Mouse (Mus musculus) stomach, embryonic 16.5 days (tissue): ENCODE results near the gene Vwf. TPM values are rescaled to one million over a fixed set of nuclear protein-coding genes. Genes with fewer than 3 reads are reported as not detected.

Experiments
- ATAC-seq: fragments of 200-750 bp; cut with Nextera tagmentation; 2 replicates; pipeline ENCODE4 v1.8.0; 2017; ENCODE audit warnings: moderate number of reproducible peaks, moderate TSS enrichment; ENCODE audit not compliant: insufficient read depth, low FRiP score
- H3K27ac ChIP-seq: fragments of 300-500 bp; sonication (generic); 2 replicates; pipeline ENCODE4 v1.5.1; 2014; ENCODE audit warnings: low read length
- H3K27me3 ChIP-seq: fragments of 300-500 bp; sonication (generic); 2 replicates; pipeline ENCODE4 v1.6.1; 2014; ENCODE audit warnings: low read length, control low read depth, mixed read lengths; ENCODE audit not compliant: control insufficient read depth, insufficient read depth
- H3K36me3 ChIP-seq: fragments of 300-500 bp; sonication (generic); 2 replicates; pipeline ENCODE4 v1.6.1; 2014; ENCODE audit warnings: low read length; ENCODE audit not compliant: control insufficient read depth, insufficient read depth
- H3K4me1 ChIP-seq: fragments of 300-500 bp; sonication (generic); 2 replicates; pipeline ENCODE4 v1.6.1; 2014; ENCODE audit warnings: low read length, control low read depth, mixed read lengths; ENCODE audit not compliant: control insufficient read depth, insufficient read depth
- H3K4me2 ChIP-seq: fragments of 300-500 bp; sonication (generic); 2 replicates; pipeline ENCODE4 v1.6.1; 2014; ENCODE audit warnings: low read depth, low read length, mixed read lengths
- H3K4me3 ChIP-seq: fragments of 300-500 bp; sonication (generic); replicated peaks from 2 replicates; pipeline ENCODE4 v1.5.1; 2014; ENCODE audit warnings: mild to moderate bottlenecking, low read length
- H3K9ac ChIP-seq: fragments of 300-500 bp; sonication (generic); 2 replicates; pipeline ENCODE4 v1.6.1; 2014; ENCODE audit warnings: low read length
- H3K9me3 ChIP-seq: fragments of 300-500 bp; sonication (generic); replicated peaks from 2 replicates; pipeline ENCODE4 v1.6.1; 2016; ENCODE audit warnings: low read length, control low read depth; ENCODE audit not compliant: control insufficient read depth
- WGBS: fragments of 180-500 bp; shearing (Covaris S2); extraction: QIAGEN DNeasy Blood & Tissue Kit; methylation state at CpG from one replicate; pipeline ENCODE4 v1.1.7; 2014; 5-methylcytosine and 5-hydroxymethylcytosine counted together
- polyA plus RNA-seq: library from polyadenylated mRNA; unstranded; fragments of >200 nt; fragmentation: Nextera tagmentation; extraction: Ambion mirVana; gene quantifications from 2 replicates; pipeline ENCODE4 v1.2.1, GENCODE M21; 2015

Gene Vwf
- polyA plus RNA-seq, 1 experiment from 2014 or later = 5.4 TPM

DNA sequence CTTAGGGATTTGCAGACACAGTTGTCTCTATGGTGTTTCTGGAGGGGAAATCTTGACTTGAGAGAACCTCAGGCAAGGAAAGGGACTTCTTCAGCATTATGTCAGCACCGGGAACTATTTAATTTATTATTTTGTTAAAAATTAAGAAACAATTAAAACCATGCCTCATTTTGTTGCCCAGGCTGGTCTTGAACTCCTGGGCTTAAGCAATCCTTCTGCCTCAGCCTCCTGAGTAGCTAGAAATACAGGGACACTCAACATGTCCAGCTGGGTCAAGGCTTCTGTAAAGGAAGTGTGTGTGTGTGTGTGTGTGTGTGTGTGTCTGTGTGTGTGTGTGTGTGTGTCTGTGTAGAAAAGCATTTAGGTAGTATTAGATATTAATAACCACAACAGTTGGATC lies 71.3 kb downstream of the Vwf start:
- H3K4me3 ChIP-seq = no peak overlapping the region
- H3K9me3 ChIP-seq = no peaks in the 10 kb centered on the region
- H3K4me2 ChIP-seq = no peak overlapping the region
- no peaks in the 10 kb centered on the region for H3K36me3 ChIP-seq
- ATAC-seq = no peak
- no peaks in the 10 kb centered on the region for H3K4me1 ChIP-seq
- no peaks in the 10 kb centered on the region; the same call in 1 of the 2 replicates for H3K27me3 ChIP-seq
- no peak overlapping the region for H3K9ac ChIP-seq
- H3K27ac ChIP-seq = no peak overlapping the region
- WGBS = 94% methylated on average over 1 of the region's 1 CpGs

DNA sequence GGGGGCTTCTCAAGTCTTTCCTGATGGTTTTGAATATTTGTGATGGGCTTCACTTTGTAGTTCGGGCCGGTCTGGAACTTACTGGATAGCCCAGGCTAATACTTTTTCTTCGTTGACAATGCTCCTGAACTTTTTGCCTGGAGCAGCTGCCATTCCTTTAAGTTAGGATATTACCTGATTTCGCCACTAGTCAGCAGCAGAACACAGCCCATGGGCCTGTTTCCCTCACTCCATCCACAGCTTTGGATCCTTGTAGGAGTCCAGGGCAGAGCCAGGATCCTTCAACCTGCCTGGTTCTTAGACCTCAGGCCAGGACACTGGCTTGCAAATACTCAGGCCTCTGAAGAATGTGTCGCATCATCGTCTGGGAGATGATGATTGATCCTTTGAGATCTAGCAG lies 74.2 kb downstream of the Vwf start:
- ATAC-seq = no peak
- H3K27me3 ChIP-seq = no peaks in the 10 kb centered on the region; the same call in 1 of the 2 replicates
- H3K9me3 ChIP-seq = no peaks in the 10 kb centered on the region
- H3K4me3 ChIP-seq = no peak overlapping the region
- WGBS = 44% methylated on average over 6 of the region's 6 CpGs
- no peak overlapping the region for H3K27ac ChIP-seq
- no peaks in the 10 kb centered on the region for H3K4me1 ChIP-seq
- H3K36me3 ChIP-seq = no peaks in the 10 kb centered on the region
- H3K9ac ChIP-seq = no peak overlapping the region
- H3K4me2 ChIP-seq = no peak overlapping the region

- no peaks in the 10 kb centered on the region for H3K36me3 ChIP-seq
These were observed 75.9 kb downstream of the Vwf start for GRCm38 (mm10) chr6:125622434-125622833.

DNA sequence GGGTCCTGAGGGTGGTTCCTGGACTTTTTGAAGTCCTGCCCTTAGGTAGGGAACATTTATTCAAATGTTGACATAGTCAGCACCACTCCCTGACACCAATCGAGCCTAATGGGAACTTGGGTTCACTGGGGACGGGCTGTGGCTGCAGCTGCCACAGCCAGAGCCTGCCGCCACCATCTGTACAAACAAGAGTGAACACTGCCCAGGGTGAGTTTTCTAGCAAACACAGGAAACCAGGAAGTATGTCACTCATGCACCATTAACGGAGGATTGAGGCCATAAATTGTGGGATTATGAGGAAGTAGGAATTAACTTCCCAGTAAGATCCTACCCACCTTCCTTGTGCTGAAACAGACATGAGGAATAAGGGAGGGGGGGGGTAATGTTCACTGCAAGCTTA lies 93.9 kb downstream of the Vwf start:
- 39% methylated on average over 4 of the region's 4 CpGs for WGBS
- Histone ChIP-seq H3K4me1 (no peaks in the 10 kb centered on the region), H3K9ac (no peak overlapping the region), H3K27me3 (no peaks in the 10 kb centered on the region), H3K27ac (no peak overlapping the region), H3K4me3 (no peak overlapping the region), H3K36me3 (no peaks in the 10 kb centered on the region), H3K9me3 (no peaks in the 10 kb centered on the region), H3K4me2 (no peak overlapping the region)
- no peak for ATAC-seq

More at GRCm38 (mm10) chr6:125622434-125622833, 75.9 kb downstream of the Vwf start:
- no peaks in the 10 kb centered on the region for H3K9me3 ChIP-seq
- ATAC-seq = no peak
- H3K27me3 ChIP-seq = no peaks in the 10 kb centered on the region; the same call in 1 of the 2 replicates
- no peak overlapping the region for H3K4me3 ChIP-seq
- H3K4me2 ChIP-seq = no peak overlapping the region
- no peaks in the 10 kb centered on the region for H3K4me1 ChIP-seq
- 52% methylated on average over 2 of the region's 2 CpGs for WGBS
- H3K9ac ChIP-seq = no peak overlapping the region
- H3K27ac ChIP-seq = no peak overlapping the region

DNA sequence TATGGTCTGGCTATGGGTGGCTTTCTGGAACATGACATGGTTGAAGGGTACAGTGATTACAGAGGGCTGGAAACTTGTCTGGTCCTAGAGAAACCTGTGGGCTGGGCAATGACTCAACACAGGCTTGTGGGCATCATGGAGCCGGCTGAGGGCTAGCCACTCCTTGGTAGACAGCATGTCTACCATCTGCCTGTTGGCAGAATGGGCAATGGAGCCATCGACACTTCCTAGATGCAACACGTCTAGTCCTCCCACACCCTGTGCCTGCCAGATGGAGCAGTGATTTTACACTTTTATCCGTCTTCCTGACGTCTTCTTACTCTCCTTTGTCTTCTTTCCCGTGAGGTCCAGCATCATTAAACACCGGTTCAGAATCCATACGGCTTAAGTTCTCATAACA lies 94.6 kb downstream of the Vwf start:
- no peak for ATAC-seq
- no peaks in the 10 kb centered on the region for H3K4me1 ChIP-seq
- WGBS = 60% methylated on average over 8 of the region's 8 CpGs
- H3K27me3 ChIP-seq = no peaks in the 10 kb centered on the region
- no peak overlapping the region for H3K4me2 ChIP-seq
- H3K4me3 ChIP-seq = no peak overlapping the region
- H3K9me3 ChIP-seq = no peaks in the 10 kb centered on the region
- H3K9ac ChIP-seq = no peak overlapping the region
- H3K27ac ChIP-seq = no peak overlapping the region
- no peaks in the 10 kb centered on the region for H3K36me3 ChIP-seq

DNA sequence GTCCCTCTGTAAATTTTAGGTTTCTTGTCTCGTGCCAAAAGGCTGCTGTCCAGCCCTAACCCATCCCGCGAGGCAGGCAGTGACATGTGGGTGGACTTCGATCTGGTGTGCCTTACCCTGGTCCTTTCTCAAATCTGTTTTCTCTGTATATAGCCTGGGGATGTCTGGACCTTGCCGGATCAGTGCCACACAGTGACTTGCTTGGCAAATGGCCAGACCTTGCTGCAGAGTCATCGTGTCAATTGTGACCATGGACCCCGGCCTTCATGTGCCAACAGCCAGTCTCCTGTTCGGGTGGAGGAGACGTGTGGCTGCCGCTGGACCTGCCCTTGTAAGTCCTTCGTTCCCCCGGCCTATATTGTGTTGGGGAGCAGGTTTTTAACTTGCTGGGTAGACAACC lies 102.4 kb downstream of the Vwf start:
- Histone ChIP-seq H3K9me3 (no peaks in the 10 kb centered on the region), H3K4me3 (no peak overlapping the region), H3K4me1 (no peaks in the 10 kb centered on the region), H3K27me3 (no peaks in the 10 kb centered on the region), H3K4me2 (no peak overlapping the region), H3K9ac (no peak overlapping the region), H3K36me3 (no peaks in the 10 kb centered on the region), H3K27ac (no peak overlapping the region)
- no peak for ATAC-seq
- 77% methylated on average over 12 of the region's 12 CpGs for WGBS

DNA sequence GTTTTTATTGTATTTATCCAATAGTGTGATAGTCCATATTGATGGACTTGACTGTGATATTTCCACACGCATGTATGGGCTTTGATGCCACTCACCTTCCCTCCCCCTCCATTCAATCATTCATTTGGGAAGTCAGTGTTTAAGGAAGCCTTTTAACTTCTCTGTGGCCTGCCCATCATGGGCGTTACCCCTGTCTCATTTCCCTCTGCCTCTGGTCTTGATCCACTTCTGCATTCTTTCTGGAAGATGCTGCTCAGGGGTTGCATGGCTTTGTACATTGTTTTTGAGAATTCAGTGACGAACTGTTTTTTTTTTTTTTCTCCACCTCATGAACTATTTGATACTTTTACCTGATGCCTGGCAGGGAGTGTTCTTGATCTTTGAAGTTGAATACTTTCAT lies 104.8 kb downstream of the Vwf start:
- no peak overlapping the region for H3K4me2 ChIP-seq
- no peaks in the 10 kb centered on the region for H3K9me3 ChIP-seq
- no peaks in the 10 kb centered on the region for H3K27me3 ChIP-seq
- ATAC-seq = no peak
- H3K4me3 ChIP-seq = no peak overlapping the region
- 65% methylated on average over 3 of the region's 3 CpGs for WGBS
- no peaks in the 10 kb centered on the region for H3K36me3 ChIP-seq
- H3K4me1 ChIP-seq = no peaks in the 10 kb centered on the region
- H3K9ac ChIP-seq = no peak overlapping the region
- no peak overlapping the region for H3K27ac ChIP-seq

DNA sequence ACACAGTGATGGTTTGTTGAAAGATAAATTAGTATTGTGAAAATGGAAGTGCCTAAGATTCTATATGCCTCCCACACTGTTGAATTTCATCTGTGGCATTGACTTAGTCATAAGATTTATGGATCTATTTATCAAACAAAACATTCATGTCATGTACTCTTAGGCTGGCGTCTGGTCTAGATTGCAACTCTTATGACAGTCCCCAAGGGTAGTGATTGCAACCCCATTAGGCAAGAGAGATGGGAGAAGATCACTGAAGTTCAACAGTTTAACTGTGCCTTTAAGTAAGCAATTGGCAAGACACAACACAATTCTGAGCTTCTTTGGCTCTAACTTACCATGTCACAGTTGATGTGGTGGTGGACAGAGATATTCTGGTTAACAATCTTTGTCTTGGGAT lies 106.8 kb downstream of the Vwf start:
- Histone ChIP-seq H3K4me2 (no peak overlapping the region), H3K4me3 (no peak overlapping the region), H3K9me3 (no peaks in the 10 kb centered on the region), H3K27ac (no peak overlapping the region), H3K9ac (no peak overlapping the region), H3K4me1 (no peaks in the 10 kb centered on the region), H3K27me3 (no peaks in the 10 kb centered on the region), H3K36me3 (no peaks in the 10 kb centered on the region)
- WGBS = 53% methylated on average over 1 of the region's 1 CpGs
- no peak for ATAC-seq

DNA sequence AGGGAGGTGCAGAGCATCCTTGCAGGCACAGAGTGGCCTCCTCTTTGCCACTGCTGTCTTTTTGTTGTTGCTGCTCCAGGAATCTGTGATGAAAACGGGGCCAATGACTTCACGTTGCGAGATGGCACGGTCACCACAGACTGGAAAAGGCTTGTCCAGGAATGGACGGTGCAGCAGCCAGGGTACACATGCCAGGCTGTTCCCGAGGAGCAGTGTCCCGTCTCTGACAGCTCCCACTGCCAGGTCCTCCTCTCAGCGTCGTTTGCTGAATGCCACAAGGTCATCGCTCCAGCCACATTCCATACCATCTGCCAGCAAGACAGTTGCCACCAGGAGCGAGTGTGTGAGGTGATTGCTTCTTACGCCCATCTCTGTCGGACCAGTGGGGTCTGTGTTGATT lies 110.3 kb downstream of the Vwf start:
- no peak for ATAC-seq
- H3K27ac ChIP-seq = no peak overlapping the region
- 82% methylated on average over 13 of the region's 13 CpGs for WGBS

DNA sequence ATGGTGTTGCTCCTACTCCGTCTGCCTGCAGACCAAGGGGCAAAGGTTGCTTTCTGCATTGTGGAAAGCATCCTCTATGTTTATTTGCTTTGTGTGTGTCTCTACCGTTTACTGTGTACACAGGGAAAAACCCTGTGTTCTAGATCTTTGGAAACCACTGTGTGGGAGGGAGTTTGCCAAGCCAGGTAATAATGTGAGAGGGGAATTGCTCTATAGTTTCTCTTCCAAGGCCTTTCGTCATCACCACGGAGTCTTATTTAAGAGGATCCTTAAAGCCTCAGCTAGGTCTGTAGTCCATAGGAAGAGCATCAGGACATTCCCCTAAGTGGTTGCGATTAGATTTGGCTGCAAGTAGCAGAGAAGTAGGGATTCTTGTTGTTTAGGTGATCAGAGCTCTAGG lies 111.4 kb downstream of the Vwf start:
- Histone ChIP-seq H3K9me3 (no peaks in the 10 kb centered on the region), H3K4me2 (no peak overlapping the region), H3K4me1 (no peaks in the 10 kb centered on the region), H3K9ac (no peak overlapping the region), H3K36me3 (no peaks in the 10 kb centered on the region), H3K4me3 (no peak overlapping the region), H3K27me3 (no peaks in the 10 kb centered on the region), H3K27ac (no peak overlapping the region)
- WGBS = 74% methylated on average over 5 of the region's 5 CpGs
- ATAC-seq = no peak

More for the DNA sequence above, 110.3 kb downstream of the Vwf start:
- no peaks in the 10 kb centered on the region for H3K36me3 ChIP-seq
- H3K9me3 ChIP-seq = no peaks in the 10 kb centered on the region
- no peaks in the 10 kb centered on the region for H3K27me3 ChIP-seq
- no peak overlapping the region for H3K4me2 ChIP-seq
- no peaks in the 10 kb centered on the region for H3K4me1 ChIP-seq
- H3K4me3 ChIP-seq = no peak overlapping the region
- H3K9ac ChIP-seq = no peak overlapping the region
